Mouse (Mus musculus) cerebellum, adult 11 months (tissue): ENCODE measurements around the gene Ccni.

ENCODE experiments used
- DNase-seq: peaks from one replicate; pipeline ENCODE4 v3.0.0; 2022

Gene Ccni

DNA sequence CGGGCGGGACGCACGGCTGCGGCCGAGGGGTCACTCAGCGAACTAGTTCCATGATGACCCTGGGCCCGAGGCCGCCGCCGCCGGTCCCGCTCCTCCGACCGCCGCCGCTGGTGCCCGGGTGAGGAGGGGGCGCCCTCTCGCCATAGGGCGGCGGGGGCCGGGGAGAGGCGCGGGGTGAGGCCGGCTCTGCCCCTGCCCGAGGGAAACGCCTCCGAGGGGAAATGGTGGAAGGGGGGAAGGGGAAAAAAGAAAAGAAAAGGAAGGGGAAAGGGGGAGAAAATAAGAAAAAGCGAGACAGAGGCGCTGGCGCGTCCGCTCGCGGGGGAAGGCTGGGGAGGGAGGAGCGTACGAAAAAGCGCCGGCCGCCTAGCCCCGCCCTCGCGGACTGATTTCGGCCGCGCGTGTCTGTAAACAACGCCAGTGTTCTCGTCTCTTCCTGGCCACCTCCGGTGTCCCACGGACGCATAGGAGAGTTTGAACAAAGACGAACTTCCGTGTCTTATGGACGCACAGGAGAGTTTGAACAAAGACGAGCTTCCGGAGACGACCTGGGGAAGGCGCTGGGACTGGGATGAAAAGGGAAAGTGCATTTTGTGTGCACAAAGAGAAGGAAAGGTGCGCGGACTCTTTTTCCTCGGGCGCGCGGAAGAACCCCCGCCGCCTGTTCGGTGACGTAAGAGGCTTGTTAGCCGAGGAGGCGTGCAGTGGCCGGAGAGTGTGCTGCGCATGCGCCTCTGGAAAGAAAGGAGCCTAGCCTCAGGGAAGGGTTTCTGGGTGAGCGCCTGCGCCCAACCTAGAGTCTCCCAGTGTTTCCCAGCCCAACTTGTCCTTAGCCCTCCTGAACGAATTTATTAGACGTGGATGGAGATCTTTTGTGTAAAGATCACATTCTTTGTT lies at the start of gene Ccni, which contains the start of gene 2010109A12Rik:
TSS of gene Ccni (minus strand) at position 387 of the 897 bp plus-strand sequence.
TSS of gene 2010109A12Rik (plus strand) at position 410 of the 897 bp plus-strand sequence.
- peak; percentile 95 for DNase-seq

DNA sequence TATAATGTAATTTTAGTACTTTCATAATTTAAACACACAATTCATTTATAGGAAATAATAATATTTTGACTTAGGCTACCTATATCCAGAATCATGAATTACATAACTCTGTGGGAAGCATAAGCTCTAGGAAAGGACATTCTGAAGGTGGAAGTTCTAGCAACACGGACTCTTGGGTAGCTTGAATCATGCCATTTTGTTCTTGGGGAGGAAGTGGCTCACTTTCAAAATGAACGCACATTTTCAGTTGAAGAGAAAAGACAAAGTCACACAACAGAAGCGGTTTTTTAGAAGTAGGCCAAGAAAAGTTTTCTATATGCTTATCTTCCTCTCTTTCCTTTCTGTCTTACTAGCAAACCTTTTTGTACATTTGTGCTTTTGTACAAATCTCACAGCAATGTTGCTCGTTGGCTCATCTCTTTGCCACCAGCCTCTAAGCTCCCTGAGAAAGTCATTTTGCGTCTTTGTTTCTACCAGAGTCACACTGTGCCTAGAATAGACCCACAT lies 49.5 kb upstream of the Ccni start:
- DNase-seq: no peak

DNA sequence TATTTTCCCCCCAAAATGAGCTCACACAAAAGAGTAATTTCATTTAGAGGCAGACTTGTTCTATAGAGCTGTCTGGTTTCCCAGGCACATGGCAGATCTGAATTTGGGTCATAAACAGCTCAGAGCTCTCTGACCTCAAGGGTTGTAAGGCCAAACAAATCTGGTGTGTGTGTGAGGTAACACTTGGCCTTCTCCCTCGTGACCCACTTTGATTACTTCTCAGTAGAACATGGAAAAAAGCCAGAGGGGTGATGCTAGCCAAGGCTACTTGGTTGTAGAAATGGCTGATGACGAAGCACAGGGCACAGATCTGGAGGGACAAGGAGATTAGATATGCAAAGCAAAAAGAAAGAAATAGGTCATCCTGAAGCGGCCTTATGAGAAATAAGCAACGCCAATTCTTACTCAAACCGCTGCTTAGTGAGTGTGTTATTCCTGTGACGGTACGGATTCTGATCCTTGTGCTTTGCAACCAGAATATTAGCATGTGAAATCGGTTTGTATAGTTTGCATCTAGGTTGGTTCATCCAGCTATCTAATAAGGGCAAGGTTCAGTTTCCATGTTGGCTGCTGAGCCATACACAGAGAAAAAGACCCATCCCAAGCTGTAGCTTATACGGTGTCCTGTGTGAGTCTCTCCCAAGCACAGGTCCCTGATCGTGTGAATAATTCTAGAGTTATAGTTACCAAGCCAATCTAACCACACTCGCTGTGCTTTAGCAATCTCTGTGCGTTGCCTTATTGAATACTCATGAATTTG lies 44.9 kb upstream of the Ccni start:
- DNase-seq: peak; percentile 51

DNA sequence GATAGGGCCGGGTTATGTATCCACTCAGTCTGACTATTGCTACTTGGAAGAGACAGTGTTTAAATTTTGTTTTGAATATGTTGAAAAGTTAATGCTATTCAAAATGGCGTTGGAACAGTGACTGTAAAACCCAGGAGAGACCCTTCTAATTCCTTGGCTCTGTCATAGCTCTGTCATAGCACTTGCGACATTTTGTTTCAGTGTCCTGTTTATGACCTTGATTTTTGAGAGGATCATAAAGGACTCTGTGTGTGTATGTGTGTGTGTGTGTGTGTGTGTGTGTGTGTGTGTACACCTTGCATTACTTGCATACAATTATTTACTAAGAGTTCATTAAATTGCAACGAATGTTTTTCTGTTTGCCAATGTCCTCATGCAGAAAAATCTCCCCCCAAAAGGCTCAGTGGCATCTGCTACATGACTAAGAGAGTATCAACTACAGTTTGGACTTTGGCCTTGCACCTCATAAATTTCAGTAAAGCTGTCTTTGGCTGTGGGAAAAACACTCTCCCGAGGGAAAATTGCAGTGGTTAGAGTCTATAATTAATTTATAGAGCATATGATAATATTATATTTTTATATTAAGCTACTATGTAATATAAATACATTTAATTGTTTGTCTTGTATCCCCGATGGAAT lies 43.8 kb upstream of the Ccni start:
- DNase-seq: no peak

DNA sequence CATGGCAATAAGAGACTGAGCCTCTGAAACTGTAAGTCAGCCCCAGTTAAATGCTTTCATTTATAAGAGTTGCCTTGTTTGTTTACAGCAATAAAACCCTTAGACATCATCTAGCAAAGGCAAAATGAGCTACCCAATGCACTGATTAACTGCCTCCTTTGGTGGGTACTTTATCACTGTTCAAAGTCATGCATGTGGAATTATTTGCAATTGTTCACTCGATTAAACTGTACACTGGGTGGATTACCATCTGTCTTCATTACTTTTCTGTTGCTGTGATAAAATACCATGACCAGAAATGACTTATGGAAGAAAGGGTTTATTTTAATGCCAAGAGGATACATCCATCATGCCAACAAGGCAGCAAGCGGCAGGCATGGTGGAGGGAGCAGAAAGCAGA lies 39.0 kb upstream of the Ccni start:
- no peak for DNase-seq

DNA sequence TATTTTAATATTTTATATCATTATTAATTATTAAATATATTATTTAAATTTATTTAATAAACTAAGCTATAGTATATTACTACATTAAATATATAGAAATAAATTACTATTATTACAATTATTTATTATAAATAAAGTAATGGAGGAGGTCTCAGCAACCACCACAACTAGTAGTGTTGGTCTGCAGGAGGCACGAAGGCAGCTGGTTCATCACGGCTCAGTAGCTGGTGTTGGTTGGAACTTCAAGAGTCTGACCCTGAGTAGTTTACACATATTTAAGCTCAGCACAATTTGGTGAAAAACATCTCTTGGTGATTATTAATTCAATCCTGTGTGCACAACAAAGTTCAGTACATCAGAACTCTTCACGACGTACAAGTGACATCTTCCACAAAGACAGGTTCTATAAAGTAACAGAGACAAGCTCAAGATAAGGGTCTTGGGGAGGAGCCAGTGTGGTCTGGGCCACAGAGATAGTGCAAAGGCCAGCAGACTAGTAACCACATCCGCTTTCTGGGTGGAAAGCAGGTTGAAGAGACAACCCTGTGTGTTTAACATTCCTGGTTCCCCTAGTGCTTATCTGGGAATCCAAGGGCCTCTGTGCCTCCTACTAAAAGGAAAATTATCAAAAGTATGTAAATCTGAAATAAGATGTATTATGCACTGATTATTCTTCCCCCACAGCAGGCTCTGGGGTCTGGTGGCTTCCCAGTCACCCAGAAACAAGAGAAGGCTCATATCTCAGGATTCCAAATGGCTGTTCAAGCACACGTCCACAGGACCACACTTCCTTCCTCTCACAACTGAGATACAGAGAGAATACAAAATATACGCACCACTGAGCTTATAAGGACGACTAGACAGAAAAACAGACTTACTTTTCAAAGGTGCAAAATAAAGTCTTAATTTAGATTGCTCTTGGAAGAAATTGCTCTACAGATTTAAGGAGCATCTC lies 33.6 kb upstream of the Ccni start:
- no peak for DNase-seq

DNA sequence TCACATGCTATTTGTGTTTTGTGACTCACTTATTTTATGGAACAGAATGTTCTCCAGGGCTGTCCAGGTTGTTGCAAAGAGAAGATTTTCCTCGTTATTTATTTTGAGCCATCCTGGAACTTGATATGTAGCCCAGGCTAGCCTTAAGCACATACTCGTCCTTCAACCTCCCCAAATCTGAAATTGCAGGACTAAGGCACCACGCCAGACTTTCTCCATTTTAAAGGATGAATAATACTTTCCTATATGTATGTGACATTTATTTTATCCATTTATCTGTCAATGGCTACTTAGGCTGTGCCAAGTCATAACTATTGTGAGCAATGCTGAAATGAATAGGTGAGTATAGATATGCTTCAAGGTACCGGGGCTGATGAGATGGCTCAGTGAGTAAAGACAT lies 30.2 kb upstream of the Ccni start:
- no peak for DNase-seq

DNA sequence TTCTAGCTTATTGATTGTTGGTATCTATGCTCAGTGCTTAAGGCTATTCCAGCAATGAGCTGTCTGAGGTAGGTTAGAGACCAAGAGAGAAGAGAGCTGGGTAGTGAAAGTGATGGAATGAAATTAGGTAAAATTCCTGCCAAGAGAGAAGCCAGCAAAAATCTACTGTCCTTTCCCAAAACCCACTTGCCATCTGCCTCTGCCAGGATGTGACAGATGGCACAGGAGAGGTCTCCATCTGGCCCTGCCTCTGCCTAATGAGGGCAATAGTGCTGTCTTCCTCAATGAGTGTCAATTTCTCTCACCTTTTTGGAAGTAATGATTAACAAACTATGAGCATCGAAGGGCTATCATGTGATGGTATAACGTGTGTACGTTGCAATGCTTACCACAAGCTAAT lies 29.6 kb upstream of the Ccni start:
- peak; percentile 94 for DNase-seq

DNA sequence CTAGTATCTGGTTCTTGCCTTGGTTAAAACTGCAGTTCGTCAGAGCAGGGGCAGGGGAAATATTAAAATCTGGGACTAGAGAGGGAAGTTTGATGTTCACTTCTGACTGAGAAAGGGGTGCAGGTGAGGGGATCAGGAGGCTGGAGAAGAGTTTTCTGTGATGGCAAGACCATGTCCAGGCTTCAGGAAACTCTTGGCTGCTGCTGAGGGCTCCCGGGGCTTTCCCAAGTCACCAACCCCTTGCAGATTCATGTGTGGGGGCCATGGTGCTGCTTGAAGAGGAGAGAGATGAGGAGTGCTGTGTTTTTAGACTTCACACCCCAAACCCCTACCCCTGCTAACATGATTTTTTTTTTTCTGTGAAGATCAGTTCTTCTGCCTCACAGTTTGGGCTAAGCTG lies 28.3 kb upstream of the Ccni start:
- no peak for DNase-seq

DNA sequence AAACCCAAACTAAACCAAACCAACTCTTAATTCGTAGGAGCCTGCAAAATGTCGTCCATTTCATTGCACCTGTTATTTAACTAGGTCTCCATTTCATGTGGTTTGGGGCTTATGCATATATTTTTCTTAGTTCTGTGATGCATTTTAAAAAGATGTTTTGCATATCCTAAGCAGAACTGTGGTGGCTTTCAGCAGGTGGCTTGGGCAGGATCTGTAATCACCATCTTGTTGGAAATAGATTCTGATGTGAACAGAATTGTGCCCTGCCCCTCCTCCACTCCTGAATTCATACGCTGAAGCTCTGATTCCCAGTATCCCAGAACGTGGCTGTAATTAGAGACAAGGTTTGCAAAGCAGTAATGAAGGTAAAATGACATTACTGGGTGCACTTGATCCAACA lies 27.8 kb upstream of the Ccni start:
- DNase-seq: no peak

DNA sequence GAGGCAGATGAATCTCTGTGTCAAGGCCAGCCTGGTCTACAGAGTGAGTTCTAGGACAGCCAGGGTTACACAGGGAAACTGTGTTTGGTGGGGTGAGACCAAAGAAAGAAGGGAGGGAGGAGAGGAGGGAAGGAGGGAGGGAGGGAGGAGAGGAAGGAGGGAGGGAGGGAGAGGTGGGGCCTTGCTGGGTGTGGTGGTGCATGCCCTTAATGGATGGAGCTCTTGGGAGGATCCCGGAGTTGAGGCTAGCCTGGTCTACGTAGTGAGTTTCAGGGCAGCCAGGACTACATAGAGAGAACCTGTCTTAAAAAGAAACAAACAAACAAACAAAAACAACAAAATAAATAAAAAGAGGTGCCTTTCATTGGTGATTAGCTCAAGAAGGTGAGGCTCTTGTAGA lies 26.5 kb upstream of the Ccni start:
- no peak for DNase-seq

DNA sequence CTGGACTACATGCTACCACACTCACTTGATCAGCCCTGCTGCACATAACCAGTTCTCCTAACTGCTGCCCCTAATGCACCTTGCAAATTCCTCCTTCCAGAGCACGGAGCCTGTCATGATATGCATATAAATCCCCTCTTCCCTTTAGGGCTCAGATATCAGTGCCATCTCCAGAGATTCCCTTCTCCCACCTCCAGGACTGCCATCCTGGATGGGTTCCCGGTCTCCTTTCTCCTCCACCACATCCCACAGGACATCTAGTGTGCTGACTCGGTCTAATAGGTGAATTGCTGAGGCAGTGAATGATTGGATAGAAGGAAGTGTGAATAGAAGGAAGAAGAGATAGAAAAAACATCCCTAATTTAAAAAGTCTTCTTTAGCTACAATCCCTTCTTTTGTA lies 25.4 kb upstream of the Ccni start:
- DNase-seq: no peak

DNA sequence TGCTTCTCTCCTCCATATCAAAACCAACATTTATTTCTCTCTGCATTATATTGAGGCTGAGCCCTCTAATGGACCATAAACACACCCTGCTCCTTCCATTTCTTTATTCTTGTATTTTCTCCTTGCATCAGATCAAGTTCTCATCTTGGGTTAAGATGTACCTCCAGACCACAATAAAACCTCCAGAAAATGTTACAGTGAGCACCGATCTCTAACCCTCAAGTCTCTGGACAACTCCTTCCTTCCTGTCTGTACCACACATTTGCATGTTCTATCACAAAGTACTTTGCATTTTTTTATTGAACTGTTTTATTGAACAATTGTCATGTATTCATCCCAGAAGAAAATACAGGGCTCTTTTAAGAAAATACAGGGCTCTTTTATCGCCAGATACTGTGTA lies 23.2 kb upstream of the Ccni start:
- no peak for DNase-seq

DNA sequence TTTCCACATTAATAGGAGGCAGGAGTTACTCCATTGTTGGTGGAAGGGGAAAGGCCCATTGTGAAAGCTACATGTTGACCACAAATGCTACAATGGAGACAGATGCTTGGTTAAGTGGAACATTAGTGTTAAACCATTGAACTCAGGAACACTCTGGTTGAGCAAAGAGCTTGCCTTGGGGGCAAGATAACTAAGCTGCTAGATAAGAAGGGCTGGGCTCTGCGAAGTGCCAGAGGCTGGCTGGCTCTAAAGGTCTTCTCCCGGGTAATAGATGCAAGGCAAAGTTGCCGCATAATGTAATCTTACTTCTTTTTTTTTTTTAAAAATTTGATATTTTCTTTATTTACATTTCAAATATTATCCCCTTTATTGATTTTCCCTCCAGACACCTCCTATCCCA lies 20.9 kb upstream of the Ccni start:
- DNase-seq: no peak

DNA sequence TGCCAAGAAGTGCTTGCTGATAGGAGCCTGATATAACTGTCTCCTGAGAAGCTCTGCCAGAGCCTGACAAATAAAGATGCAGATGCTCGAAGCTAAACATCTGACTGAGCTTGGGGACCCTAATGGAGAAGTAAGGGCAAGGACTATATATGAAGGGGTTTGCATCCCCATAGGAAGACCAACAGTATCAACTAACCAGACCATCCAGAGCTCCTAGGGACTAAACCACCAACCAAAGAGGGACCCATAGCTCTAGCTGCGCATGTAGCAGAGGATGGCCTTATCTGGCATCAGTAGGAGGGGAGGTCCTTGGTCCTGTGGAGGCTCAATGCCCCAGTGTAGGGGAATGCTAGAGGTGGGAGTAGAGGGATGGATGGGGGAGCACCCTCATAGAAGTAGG lies 18.3 kb upstream of the Ccni start:
- DNase-seq: no peak

DNA sequence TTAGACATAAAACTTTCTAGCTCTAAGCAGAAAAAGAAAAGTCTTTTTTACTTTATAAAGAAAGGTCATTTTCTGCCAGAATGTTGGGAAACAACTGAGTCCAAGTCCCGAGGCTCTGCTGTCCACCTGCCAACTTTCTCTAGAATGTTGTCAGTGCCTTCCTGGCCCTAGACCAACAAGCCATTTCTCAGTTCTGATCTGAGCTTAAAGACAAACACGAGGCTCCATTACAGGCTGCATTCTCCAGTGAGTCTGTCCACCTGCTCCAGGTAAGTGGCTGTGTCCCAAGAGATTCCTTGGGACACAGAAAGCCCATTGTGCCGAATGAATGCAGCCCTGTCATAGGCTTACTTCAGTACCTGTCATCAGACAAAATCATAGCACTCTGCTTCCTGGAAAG lies 15.4 kb upstream of the Ccni start:
- peak; percentile 50 for DNase-seq

DNA sequence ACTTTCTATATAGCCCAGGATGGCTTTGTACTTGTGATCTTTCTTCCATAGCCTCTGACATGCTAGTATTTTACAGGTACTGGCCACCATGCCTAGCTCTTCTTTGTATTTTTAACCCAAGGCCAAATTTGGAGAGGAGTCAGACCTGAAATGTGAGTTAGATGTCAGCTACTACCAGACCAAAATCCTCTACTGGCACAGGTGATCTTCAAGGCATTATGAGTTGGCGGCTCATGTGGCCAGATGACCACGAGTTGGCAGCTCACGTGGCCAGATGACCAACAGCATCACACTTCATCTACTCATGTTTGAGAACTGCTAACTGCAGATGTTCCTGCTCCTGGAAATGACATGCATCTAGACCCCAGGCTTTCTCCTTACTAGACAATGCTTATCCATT lies 12.1 kb upstream of the Ccni start:
- no peak for DNase-seq

DNA sequence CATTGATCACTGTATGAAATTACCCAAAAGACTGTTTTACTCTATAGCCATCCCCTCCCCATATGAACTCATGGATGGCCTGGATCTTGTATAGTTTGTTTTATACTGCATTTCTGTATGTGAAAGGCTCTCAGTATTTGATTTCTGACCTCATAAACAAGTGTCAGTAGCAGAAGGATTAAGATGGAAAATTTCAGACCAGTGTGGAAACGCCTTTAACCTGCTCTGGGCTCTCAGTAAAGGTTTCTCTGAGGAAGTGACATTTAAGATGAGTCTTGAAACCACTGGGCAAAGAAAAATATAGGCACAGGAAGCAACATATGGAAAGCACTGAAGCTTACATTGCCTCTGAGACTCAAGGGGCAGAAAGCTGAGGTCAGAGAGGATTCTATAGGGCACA lies 1.3 kb upstream of the Ccni start:
- no peak for DNase-seq

DNA sequence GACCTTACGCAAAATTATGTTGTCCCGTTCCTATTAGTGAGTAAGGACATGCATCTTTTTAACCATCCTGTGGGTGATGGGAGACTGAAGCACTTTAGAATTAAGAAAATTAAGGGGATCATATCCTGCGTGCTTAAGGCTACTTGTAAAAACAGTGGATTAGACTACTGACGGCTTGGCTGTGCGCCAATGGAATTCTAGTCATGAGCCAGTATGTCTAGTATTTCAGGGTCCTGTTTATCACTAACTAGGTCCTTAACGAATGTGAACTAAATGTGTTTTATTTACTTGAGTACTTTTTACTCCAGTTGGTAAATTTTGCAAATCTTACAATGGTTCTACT lies 682 bp upstream of the Ccni start:
- peak; percentile 57 for DNase-seq

DNA sequence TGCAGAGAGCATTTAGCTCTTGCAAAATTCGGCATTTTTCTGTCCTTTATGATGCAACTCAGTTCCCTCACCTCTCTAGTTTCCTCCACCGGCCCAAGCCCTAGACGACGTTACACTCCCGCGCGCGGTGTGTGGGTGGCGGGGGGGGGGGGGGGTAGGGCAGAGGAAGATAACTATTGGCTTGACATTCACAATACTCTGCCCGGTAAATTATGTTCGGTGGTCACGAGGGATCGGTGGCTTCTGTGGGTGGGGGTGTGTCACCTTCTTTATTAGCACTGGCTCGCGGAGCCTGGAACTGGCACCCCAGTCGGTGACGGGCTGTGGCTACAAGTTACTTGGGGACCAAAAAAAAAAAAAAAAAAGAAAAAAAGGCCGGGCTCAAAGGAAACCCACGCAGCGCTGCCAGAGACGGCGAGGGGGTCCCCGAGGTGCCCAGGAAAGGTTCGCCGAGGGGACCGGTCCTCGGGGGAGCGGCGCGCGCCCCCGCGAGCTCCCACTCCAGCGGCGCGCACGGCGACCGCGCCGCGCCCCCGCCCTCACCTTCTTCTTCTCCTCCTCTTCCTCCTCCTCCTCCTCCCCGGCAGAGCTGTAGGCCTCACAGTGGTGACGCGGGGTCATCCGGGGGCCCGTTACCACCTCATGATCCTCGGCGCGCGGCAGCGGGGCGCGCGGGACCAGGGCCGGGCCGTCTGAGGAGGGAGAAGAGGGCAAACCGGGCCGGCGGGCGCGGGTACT lies 755 bp downstream of the Ccni start:
- DNase-seq: peak; percentile 68

DNA sequence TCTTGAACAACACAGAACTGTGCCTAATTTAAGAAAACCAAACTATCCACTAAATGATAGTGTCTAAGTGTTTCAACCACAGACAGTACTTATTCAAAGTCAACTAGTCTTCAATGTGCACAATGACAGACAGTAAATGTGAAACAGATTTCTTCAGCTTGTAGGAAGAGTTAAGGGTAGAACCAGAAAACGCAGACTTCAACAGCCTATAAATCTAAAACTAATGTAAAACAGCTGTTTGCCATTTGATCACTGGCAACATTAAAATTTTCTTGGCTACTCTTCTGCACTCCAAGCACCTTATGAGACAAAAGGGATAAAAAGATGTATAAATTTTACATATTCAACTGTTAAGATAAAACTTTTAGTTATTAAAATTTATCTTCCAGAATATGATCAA lies 5.1 kb downstream of the Ccni start:
- no peak for DNase-seq

DNA sequence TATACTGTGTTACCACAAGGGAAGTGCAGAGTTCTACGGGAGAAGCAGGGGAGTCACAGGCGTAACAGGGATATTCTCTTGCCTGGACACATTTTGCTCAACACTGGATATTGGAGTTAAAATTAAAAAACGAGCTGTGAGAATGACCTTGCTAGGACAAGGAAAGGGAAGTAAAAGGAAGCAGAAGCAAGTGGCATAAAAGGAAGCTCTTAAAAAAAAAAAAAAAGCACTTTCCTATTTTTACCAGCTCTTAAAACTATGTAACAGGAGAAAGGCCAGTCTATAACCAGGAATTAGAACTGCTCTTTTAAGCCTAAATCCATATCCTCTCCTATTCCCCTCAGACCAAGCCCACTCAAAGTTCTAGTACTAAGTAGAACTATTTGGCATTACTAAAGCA lies 8.1 kb downstream of the Ccni start:
- no peak for DNase-seq
